Mouse (Mus musculus) spleen, postnatal 36 days (tissue): ENCODE measurements around the gene Otx1.

ENCODE experiments used
- DNase-seq, 2 experiments: peaks; one replicate each; pipeline ENCODE4 v3.0.0; 2022; ENCODE audit warnings: low spot score in 2 of 2, mixed read lengths in 1 of 2

Gene Otx1

DNA sequence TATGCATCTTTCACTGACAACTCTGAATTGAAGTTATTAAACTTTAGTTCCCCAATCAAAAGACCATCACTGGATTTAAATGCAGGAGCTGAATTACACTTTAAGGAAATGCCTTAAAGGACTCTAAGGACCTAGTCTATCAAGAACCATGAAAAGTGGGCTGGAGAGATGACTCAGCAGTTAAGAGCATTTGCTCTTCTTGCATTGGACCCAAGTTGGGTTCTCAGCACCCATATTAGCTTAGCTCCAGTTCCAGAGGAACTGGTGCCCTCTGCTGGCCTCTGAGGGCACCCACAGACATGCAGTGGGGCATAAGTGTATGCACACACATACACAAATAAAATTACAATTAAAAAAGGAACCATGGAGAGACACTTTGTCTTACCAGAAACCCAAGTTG lies 52.6 kb downstream of the Otx1 start:
- no peak for DNase-seq
